Mouse (Mus musculus): ENCODE data around the gene H1f0. TPM values are rescaled to one million over a fixed set of nuclear protein-coding genes. Genes with fewer than 3 reads are reported as not detected.

The H1f0 gene
- polyA plus RNA-seq, 1 experiment from 2014 or later = 137 TPM

DNA sequence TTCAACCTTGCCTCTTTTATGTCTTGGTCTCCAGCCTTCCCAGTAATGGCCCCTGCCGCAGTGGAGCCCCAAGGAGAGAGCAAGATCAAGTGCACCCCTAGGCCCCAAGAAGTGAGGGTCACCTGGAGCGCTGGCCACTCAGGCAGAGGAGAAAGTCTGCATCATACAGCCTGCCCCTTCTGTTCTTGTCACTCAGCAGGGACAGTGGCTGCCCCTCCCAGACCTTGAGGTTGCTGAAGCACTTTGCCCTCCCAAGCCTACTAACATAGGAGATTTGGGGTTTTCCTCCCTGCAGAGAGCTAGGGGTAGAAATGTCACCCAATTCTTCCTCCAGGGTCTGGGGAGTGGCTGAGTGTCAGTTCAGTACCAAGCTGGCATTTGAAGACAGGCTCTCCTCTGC, 24.1 kb downstream of the H1f0 start:
- no peak overlapping the region for H3K9ac ChIP-seq (ENCODE audit: low read depth, low read length)
- no peaks in the 10 kb centered on the region for H3K4me1 ChIP-seq (ENCODE audit: control insufficient read depth, insufficient read depth, low read length)
- WGBS = 82% methylated on average over 2 of the region's 2 CpGs
- peaks cover 50% of the 10 kb centered on the region for H3K36me3 ChIP-seq (ENCODE audit: control insufficient read depth, insufficient read depth, low read length)
- no peak for ATAC-seq (ENCODE audit: low FRiP score, low TSS enrichment)
- H3K4me3 ChIP-seq (ENCODE audit: low read length) = no peak overlapping the region
- no peaks in the 10 kb centered on the region for H3K27me3 ChIP-seq (ENCODE audit: control insufficient read depth, insufficient read depth, low read length)
- H3K27ac ChIP-seq (ENCODE audit: low read depth, low read length) = no peak overlapping the region
- no peaks in the 10 kb centered on the region for H3K9me3 ChIP-seq (ENCODE audit: control insufficient read depth, low read length)
- H3K4me2 ChIP-seq (replicated peaks; ENCODE audit: low read depth, low read length) = no peak overlapping the region

GRCm38 (mm10) chr15:79056601-79057000, 28.4 kb downstream of the H1f0 start:
- Histone ChIP-seq H3K9me3 (ENCODE audit: control insufficient read depth, low read length) (no peaks in the 10 kb centered on the region), H3K27me3 (ENCODE audit: control insufficient read depth, insufficient read depth, low read length) (no peaks in the 10 kb centered on the region), H3K4me1 (ENCODE audit: control insufficient read depth, insufficient read depth, low read length) (peaks cover 6% of the 10 kb centered on the region), H3K4me3 (ENCODE audit: low read length) (no peak overlapping the region), H3K4me2 (replicated peaks; ENCODE audit: low read depth, low read length) (no peak overlapping the region), H3K9ac (ENCODE audit: low read depth, low read length) (no peak overlapping the region), H3K36me3 (ENCODE audit: control insufficient read depth, insufficient read depth, low read length) (peaks cover 78% of the 10 kb centered on the region), H3K27ac (ENCODE audit: low read depth, low read length) (no peak overlapping the region)
- WGBS = 92% methylated on average over 7 of the region's 7 CpGs
- no peak for ATAC-seq (ENCODE audit: low FRiP score, low TSS enrichment)

DNA sequence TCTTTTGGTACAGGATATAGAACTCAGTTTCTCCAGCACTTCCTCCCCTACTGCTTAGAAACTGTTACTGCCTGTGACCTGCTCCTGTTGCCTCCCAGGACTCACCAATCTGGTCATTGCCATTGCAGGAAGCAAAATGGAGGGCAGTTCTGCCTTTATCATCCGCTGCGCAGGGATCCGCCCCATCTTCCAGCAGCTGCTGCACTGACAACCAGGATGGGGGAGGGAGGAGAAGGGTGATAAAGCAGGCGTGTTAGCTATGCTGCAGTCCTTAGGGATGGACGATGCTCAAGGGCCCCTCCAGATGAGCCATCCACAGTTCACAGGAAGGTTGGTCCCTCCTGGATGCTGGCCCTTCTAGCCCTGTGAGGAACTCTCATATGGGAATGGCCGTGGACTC, 29.6 kb downstream of the H1f0 start:
- Histone ChIP-seq H3K4me3 (ENCODE audit: low read length) (no peak overlapping the region), H3K36me3 (ENCODE audit: control insufficient read depth, insufficient read depth, low read length) (peaks cover 72% of the 10 kb centered on the region), H3K27ac (ENCODE audit: low read depth, low read length) (no peak overlapping the region), H3K4me2 (replicated peaks; ENCODE audit: low read depth, low read length) (no peak overlapping the region), H3K27me3 (ENCODE audit: control insufficient read depth, insufficient read depth, low read length) (no peaks in the 10 kb centered on the region), H3K4me1 (ENCODE audit: control insufficient read depth, insufficient read depth, low read length) (peaks cover 10% of the 10 kb centered on the region), H3K9me3 (ENCODE audit: control insufficient read depth, low read length) (no peaks in the 10 kb centered on the region), H3K9ac (ENCODE audit: low read depth, low read length) (no peak overlapping the region)
- WGBS = 86% methylated on average over 6 of the region's 6 CpGs
- ATAC-seq (ENCODE audit: low FRiP score, low TSS enrichment) = no peak

- no peak overlapping the region for H3K9ac ChIP-seq (ENCODE audit: low read depth, low read length)
- ATAC-seq (ENCODE audit: low FRiP score, low TSS enrichment) = no peak
- peaks cover 41% of the 10 kb centered on the region for H3K36me3 ChIP-seq (ENCODE audit: control insufficient read depth, insufficient read depth, low read length)
- no peaks in the 10 kb centered on the region for H3K9me3 ChIP-seq (ENCODE audit: control insufficient read depth, low read length)
- peaks cover 12% of the 10 kb centered on the region for H3K4me1 ChIP-seq (ENCODE audit: control insufficient read depth, insufficient read depth, low read length)
- WGBS = 85% methylated on average over 14 of the region's 14 CpGs
- no peaks in the 10 kb centered on the region for H3K27me3 ChIP-seq (ENCODE audit: control insufficient read depth, insufficient read depth, low read length)
- peak overlapping the region; percentile 54; the same call in 1 of the 2 replicates for H3K4me2 ChIP-seq (replicated peaks; ENCODE audit: low read depth, low read length)
- H3K27ac ChIP-seq (ENCODE audit: low read depth, low read length) = no peak overlapping the region
- peak overlapping the region; percentile 9 for H3K4me3 ChIP-seq (ENCODE audit: low read length)
Observed at GRCm38 (mm10) chr15:79060887-79061565, 32.8 kb downstream of the H1f0 start.

DNA sequence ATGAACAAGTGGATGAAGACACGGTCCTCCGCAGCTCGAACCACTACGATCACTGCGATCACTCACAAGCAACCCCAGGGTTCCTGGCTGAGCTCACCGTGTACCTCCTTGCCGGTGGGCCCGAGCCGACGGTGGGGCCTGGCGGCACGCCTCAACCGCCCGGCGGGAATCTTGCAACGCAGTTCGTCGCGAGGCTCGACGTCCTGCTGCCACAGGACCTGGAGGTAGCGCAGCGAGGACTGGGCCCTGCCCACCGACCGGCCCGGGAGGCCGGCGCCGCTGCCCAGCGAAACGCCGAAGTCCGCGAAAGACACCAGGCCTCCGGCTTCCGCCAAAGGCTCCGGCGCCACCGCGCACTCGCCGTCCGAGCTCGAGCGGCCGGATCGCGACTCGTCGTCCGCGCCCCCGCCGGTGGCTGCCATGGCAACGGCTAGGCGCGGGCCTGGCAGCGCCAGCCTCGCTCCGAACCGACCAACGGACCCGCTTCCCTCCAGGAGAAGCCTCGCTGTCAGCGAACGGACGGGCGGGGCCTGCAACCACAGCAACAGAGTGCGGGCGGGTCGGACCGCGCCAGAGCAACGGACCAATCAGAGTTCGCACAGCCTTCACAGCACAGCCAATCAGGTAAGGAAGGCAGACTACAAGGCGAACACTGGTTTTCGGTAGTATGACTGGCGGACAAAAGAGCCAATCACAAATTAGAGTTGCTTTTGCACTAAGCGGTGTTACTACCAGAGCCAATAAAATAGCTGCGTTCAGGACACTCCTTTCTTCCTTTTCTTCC, 34.3 kb downstream of the H1f0 start, which contains the start of gene Ankrd54:
Ankrd54 (minus strand) TSS at position 518 of the 784 bp plus-strand sequence.
- H3K4me3 ChIP-seq (ENCODE audit: low read length) = peak within 1 kb of the TSS; percentile 74
- H3K9ac ChIP-seq (ENCODE audit: low read depth, low read length) = peak within 1 kb of the TSS; percentile 88
- under 1% methylated on average over 71 of the region's 80 CpGs for WGBS
- peaks cover 27% of the 10 kb centered on the region for H3K36me3 ChIP-seq (ENCODE audit: control insufficient read depth, insufficient read depth, low read length)
- peaks cover 12% of the 10 kb centered on the region for H3K4me1 ChIP-seq (ENCODE audit: control insufficient read depth, insufficient read depth, low read length)
- no peaks in the 10 kb centered on the region for H3K27me3 ChIP-seq (ENCODE audit: control insufficient read depth, insufficient read depth, low read length)
- peak within 1 kb of the TSS; percentile 54 for H3K4me2 ChIP-seq (replicated peaks; ENCODE audit: low read depth, low read length)
- peak; percentile 100 for ATAC-seq (ENCODE audit: low FRiP score, low TSS enrichment)
- H3K27ac ChIP-seq (ENCODE audit: low read depth, low read length) = peak within 1 kb of the TSS; percentile 55
- H3K9me3 ChIP-seq (ENCODE audit: control insufficient read depth, low read length) = no peaks in the 10 kb centered on the region

DNA sequence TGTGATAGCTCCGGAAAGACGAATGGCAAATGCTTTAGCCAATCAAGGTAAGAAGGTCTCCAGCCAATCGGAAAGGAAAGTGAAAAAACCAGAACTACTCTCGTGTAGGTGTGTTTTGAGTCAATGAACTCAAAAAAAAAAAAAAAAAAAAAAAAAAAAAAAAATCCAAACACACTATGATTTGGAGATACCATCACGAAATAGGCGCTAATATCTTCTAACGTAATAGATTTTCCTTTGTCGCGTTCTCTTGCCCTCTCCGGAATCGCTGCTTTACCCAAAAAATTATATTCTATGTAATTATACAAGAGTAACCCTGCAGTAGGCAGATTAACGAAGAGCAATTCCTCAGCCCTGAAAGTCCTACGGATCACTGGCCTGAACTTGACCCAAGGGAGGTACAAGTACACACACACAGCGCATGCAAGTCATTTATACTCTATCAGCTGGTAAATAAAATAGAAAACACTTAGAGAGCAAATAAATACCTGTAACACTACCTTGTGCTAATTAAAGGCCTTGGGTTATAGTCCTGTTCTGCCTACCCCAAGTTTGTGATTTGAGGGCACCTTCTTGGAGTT, 35.0 kb downstream of the H1f0 start:
- H3K4me1 ChIP-seq (ENCODE audit: control insufficient read depth, insufficient read depth, low read length) = peaks cover 12% of the 10 kb centered on the region
- peaks cover 20% of the 10 kb centered on the region for H3K36me3 ChIP-seq (ENCODE audit: control insufficient read depth, insufficient read depth, low read length)
- H3K27me3 ChIP-seq (ENCODE audit: control insufficient read depth, insufficient read depth, low read length) = no peaks in the 10 kb centered on the region
- WGBS = 8% methylated on average over 14 of the region's 14 CpGs
- H3K9me3 ChIP-seq (ENCODE audit: control insufficient read depth, low read length) = no peaks in the 10 kb centered on the region
- peak overlapping the region; percentile 47 for H3K4me2 ChIP-seq (replicated peaks; ENCODE audit: low read depth, low read length)
- peak overlapping the region; percentile 55 for H3K27ac ChIP-seq (ENCODE audit: low read depth, low read length)
- no peak for ATAC-seq (ENCODE audit: low FRiP score, low TSS enrichment)
- H3K9ac ChIP-seq (ENCODE audit: low read depth, low read length) = peak overlapping the region; percentile 52
- peak overlapping the region; percentile 34 for H3K4me3 ChIP-seq (ENCODE audit: low read length)

DNA sequence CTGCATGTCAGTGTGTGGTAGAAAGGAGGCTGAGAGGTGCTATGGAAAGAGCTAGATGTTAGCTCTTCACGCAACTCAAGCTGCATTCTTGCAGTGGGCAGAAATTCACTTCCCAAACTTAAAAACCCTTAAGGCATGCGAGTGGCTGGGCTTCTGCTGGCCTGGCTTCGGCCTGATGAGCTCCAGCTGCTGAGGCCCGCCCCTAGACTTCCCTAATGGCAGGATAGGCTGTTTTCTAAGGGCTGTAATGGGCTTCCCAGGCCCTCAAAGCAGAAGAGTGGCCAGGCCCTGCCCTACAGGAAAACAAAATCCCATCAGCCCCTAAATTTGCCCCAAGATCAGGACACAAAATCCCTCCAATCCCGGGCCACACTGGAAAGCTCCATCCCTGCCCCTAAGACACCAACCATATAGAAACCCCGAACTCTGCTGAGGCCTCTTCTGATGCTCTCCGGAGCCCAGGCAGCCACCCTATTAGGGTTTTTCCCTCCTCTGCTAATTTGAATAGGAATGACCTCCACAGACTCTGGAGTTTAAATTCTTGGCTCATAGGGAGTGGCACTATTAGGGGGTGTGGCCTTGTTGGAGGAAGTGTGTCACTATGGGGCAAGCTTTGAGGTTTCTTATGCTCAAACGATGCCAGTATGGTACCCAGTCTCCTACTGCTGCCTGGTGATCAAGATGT, 37.0 kb downstream of the H1f0 start:
- ATAC-seq (ENCODE audit: low FRiP score, low TSS enrichment) = no peak
- Histone ChIP-seq H3K27ac (ENCODE audit: low read depth, low read length) (peak overlapping the region; percentile 52), H3K9ac (ENCODE audit: low read depth, low read length) (no peak overlapping the region)

GRCm38 (mm10) chr15:79066276-79066675, 38.0 kb downstream of the H1f0 start:
- Histone ChIP-seq H3K36me3 (ENCODE audit: control insufficient read depth, insufficient read depth, low read length) (no peaks in the 10 kb centered on the region), H3K4me3 (ENCODE audit: low read length) (no peak overlapping the region), H3K27me3 (ENCODE audit: control insufficient read depth, insufficient read depth, low read length) (no peaks in the 10 kb centered on the region), H3K9ac (ENCODE audit: low read depth, low read length) (no peak overlapping the region), H3K27ac (ENCODE audit: low read depth, low read length) (no peak overlapping the region), H3K4me2 (replicated peaks; ENCODE audit: low read depth, low read length) (no peak overlapping the region), H3K9me3 (ENCODE audit: control insufficient read depth, low read length) (no peaks in the 10 kb centered on the region), H3K4me1 (ENCODE audit: control insufficient read depth, insufficient read depth, low read length) (peaks cover 9% of the 10 kb centered on the region)
- WGBS = 27% methylated on average over 2 of the region's 2 CpGs
- no peak for ATAC-seq (ENCODE audit: low FRiP score, low TSS enrichment)

More for the DNA sequence above, 37.0 kb downstream of the H1f0 start:
- peaks cover 3% of the 10 kb centered on the region; the same call in 1 of the 2 replicates for H3K36me3 ChIP-seq (ENCODE audit: control insufficient read depth, insufficient read depth, low read length)
- H3K9me3 ChIP-seq (ENCODE audit: control insufficient read depth, low read length) = no peaks in the 10 kb centered on the region
- H3K27me3 ChIP-seq (ENCODE audit: control insufficient read depth, insufficient read depth, low read length) = no peaks in the 10 kb centered on the region
- 39% methylated on average over 8 of the region's 8 CpGs for WGBS
- H3K4me2 ChIP-seq (replicated peaks; ENCODE audit: low read depth, low read length) = no peak overlapping the region
- peaks cover 12% of the 10 kb centered on the region for H3K4me1 ChIP-seq (ENCODE audit: control insufficient read depth, insufficient read depth, low read length)
- H3K4me3 ChIP-seq (ENCODE audit: low read length) = no peak overlapping the region
